Mouse (Mus musculus): ENCODE results near the gene Fbxo46. TPM values are rescaled to one million over a fixed set of nuclear protein-coding genes. Genes with fewer than 3 reads are reported as not detected.

Fbxo46 gene
- polyA plus RNA-seq, 1 experiment from 2014 or later: 8.1 TPM

DNA sequence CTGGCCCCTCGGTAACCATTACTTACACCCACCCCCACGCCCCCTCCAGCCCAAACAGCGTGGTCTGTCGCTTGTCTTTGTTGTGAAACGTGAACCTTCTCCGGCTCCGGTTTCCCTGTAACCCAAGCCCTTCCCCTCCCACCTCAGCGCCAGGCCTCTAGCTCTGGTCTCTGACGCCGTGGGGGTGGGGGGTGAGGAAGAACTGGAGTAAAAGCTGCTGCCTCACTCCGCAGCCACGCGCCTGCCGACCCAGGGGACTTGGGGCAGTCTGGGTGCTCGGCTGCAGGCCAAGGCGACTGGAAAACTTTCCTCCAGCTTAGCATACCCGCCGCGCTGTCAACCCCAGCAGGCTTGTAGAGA, 23.9 kb upstream of the Fbxo46 start:
- WGBS: under 1% methylated on average over 19 of the region's 19 CpGs
- ATAC-seq (replicated peaks; ENCODE audit: low FRiP score, low TSS enrichment, low read depth): 0 out of 2 replicates have a peak, but pooled peaks have one; percentile 2
- Histone ChIP-seq H3K9me3 (ENCODE audit: control insufficient read depth, low read length) (no peaks in the 10 kb centered on the region), H3K27me3 (replicated peaks; ENCODE audit: control insufficient read depth, insufficient read depth, low read length) (no peaks in the 10 kb centered on the region), H3K4me3 (ENCODE audit: low read depth, low read length) (peak overlapping the region; percentile 78), H3K36me3 (ENCODE audit: control insufficient read depth, insufficient read depth, low read length) (peaks cover 18% of the 10 kb centered on the region), H3K9ac (ENCODE audit: low read length) (peak overlapping the region; percentile 81), H3K4me2 (ENCODE audit: low read length) (peak overlapping the region; percentile 91), H3K4me1 (replicated peaks; ENCODE audit: control insufficient read depth, insufficient read depth, low read length) (peaks cover 36% of the 10 kb centered on the region), H3K27ac (ENCODE audit: low read depth) (peak overlapping the region; percentile 96)
- DNase-seq (ENCODE audit: low spot score): peak; percentile 81

DNA sequence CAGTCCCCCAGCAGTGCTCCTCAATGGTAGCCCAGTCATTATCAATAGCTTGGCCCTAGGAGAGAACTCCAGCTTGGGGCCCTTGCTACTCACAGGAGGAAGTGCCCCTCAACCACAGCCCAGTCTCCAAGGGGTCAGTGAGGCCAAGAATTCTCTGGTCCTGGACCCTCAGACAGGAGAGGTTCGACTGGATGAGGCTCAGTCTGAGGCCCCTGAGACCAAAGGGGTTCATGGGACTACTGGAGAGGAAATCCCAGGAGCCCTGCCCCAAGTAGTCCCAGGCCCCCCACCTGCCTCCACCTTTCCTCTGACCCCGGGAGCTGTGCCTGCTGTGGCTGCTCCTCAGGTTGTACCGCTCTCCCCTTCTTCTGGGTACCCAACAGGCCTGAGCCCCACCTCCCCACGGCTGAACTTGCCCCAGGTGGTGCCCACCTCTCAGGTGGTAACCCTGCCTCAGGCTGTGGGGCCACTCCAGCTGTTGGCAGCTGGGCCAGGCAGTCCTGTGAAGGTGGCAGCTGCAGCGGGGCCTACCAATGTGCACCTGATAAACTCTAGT, 23.2 kb upstream of the Fbxo46 start:
- Histone ChIP-seq H3K36me3 (ENCODE audit: control insufficient read depth, insufficient read depth, low read length) (peaks cover 17% of the 10 kb centered on the region), H3K9me3 (ENCODE audit: control insufficient read depth, low read length) (no peaks in the 10 kb centered on the region), H3K4me3 (ENCODE audit: low read depth, low read length) (peak overlapping the region; percentile 78), H3K27ac (ENCODE audit: low read depth) (peak overlapping the region; percentile 96), H3K4me1 (replicated peaks; ENCODE audit: control insufficient read depth, insufficient read depth, low read length) (peaks cover 36% of the 10 kb centered on the region), H3K4me2 (ENCODE audit: low read length) (peak overlapping the region; percentile 91), H3K9ac (ENCODE audit: low read length) (peak overlapping the region; percentile 81), H3K27me3 (replicated peaks; ENCODE audit: control insufficient read depth, insufficient read depth, low read length) (no peaks in the 10 kb centered on the region)
- ATAC-seq (replicated peaks; ENCODE audit: low FRiP score, low TSS enrichment, low read depth): no peak
- WGBS: 53% methylated on average over 5 of the region's 5 CpGs
- no peak for DNase-seq (ENCODE audit: low spot score)

DNA sequence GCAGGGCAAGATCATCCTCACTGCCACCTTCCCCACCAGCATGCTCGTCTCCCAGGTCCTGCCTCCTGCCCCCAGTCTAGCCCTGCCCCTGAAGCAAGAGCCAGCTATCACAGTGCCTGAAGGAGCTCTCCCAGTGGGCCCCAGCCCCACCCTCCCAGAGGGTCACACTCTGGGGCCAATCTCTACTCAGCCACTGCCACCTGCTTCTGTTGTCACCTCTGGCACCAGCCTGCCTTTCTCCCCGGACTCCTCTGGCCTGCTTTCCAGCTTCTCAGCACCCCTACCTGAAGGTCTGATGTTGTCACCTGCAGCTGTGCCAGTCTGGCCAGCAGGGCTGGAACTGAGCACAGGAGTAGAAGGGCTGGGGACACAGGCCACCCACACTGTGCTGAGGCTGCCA, 22.4 kb upstream of the Fbxo46 start:
- H3K27ac ChIP-seq (ENCODE audit: low read depth): no peak overlapping the region
- H3K9me3 ChIP-seq (ENCODE audit: control insufficient read depth, low read length): no peaks in the 10 kb centered on the region
- no peak overlapping the region for H3K4me3 ChIP-seq (ENCODE audit: low read depth, low read length)
- peaks cover 30% of the 10 kb centered on the region for H3K4me1 ChIP-seq (replicated peaks; ENCODE audit: control insufficient read depth, insufficient read depth, low read length)
- no peaks in the 10 kb centered on the region for H3K27me3 ChIP-seq (replicated peaks; ENCODE audit: control insufficient read depth, insufficient read depth, low read length)
- no peak overlapping the region for H3K9ac ChIP-seq (ENCODE audit: low read length)
- H3K36me3 ChIP-seq (ENCODE audit: control insufficient read depth, insufficient read depth, low read length): peaks cover 17% of the 10 kb centered on the region
- H3K4me2 ChIP-seq (ENCODE audit: low read length): no peak overlapping the region
- ATAC-seq (replicated peaks; ENCODE audit: low FRiP score, low TSS enrichment, low read depth) (no peak), DNase-seq (ENCODE audit: low spot score) (no peak)
- 39% methylated on average over 2 of the region's 2 CpGs for WGBS

DNA sequence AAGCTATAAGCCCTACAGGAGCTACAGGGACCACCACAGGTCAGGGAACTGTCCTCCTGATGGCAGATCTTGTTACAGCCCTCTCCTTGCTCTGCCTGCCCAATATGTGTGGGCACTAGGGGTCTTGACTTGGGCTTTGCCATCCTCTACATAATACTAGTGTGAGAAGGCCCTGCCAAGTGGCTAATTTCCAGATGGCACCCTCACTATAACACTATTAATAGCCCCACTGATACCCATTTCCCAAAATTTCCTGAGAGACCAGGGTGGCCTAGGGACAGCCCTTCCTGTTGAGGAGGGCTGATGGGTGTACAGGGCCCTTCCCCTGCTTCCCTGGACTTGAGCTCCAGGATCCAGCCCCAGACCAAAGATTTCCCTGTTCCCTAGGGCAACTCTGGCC, 21.8 kb upstream of the Fbxo46 start:
- Histone ChIP-seq H3K9ac (ENCODE audit: low read length) (no peak overlapping the region), H3K4me3 (ENCODE audit: low read depth, low read length) (no peak overlapping the region), H3K9me3 (ENCODE audit: control insufficient read depth, low read length) (no peaks in the 10 kb centered on the region), H3K4me1 (replicated peaks; ENCODE audit: control insufficient read depth, insufficient read depth, low read length) (peaks cover 23% of the 10 kb centered on the region), H3K4me2 (ENCODE audit: low read length) (no peak overlapping the region), H3K27me3 (replicated peaks; ENCODE audit: control insufficient read depth, insufficient read depth, low read length) (no peaks in the 10 kb centered on the region), H3K27ac (ENCODE audit: low read depth) (no peak overlapping the region), H3K36me3 (ENCODE audit: control insufficient read depth, insufficient read depth, low read length) (peaks cover 17% of the 10 kb centered on the region)
- ATAC-seq (replicated peaks; ENCODE audit: low FRiP score, low TSS enrichment, low read depth): no peak
- no peak for DNase-seq (ENCODE audit: low spot score)

DNA sequence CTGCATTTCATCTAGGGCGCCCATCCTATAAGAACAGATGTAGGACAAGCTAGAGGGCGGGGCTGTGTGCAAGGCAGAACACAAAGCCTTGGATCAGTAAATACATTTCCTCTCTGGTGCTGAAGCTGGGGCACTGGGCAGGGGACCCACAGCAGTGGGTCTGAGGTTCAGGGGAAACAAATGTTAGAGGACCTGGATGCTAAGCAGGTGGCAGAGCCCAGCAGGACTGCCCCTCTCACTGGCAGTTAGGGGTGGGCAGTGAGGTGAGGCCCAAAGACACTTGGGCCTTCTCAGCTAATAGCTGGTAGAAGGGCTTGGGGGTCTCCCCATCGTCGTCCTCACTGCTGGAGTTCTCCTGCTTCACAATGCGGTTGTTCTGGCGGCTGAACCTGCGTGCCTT, 20.8 kb upstream of the Fbxo46 start:
- WGBS: 60% methylated on average over 7 of the region's 7 CpGs
- Histone ChIP-seq H3K36me3 (ENCODE audit: control insufficient read depth, insufficient read depth, low read length) (peaks cover 17% of the 10 kb centered on the region), H3K4me1 (replicated peaks; ENCODE audit: control insufficient read depth, insufficient read depth, low read length) (peaks cover 17% of the 10 kb centered on the region), H3K27ac (ENCODE audit: low read depth) (no peak overlapping the region), H3K27me3 (replicated peaks; ENCODE audit: control insufficient read depth, insufficient read depth, low read length) (no peaks in the 10 kb centered on the region), H3K9ac (ENCODE audit: low read length) (no peak overlapping the region), H3K4me2 (ENCODE audit: low read length) (no peak overlapping the region), H3K9me3 (ENCODE audit: control insufficient read depth, low read length) (no peaks in the 10 kb centered on the region), H3K4me3 (ENCODE audit: low read depth, low read length) (no peak overlapping the region)
- ATAC-seq (replicated peaks; ENCODE audit: low FRiP score, low TSS enrichment, low read depth) (no peak), DNase-seq (ENCODE audit: low spot score) (no peak)

DNA sequence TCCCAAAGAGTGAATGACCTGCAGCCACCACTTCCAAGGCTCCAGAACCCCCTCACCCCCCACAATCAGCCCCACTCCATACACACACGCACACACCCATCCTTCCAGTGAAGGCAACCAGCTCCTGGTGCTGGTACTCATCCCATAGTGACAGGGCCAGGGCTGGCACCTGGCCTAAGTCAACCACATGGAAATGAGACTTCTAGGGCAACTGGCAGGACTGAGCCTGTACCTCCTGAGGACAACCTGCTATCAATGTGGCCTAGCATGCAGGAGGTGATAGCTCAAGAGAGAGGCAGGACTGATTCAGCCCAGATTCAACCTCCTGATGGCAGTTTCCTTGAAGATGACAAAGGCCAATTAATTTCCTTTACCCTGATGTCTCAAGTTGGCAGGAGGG, 19.4 kb upstream of the Fbxo46 start:
- Histone ChIP-seq H3K4me2 (ENCODE audit: low read length) (no peak overlapping the region), H3K4me1 (replicated peaks; ENCODE audit: control insufficient read depth, insufficient read depth, low read length) (peaks cover 17% of the 10 kb centered on the region), H3K36me3 (ENCODE audit: control insufficient read depth, insufficient read depth, low read length) (peaks cover 17% of the 10 kb centered on the region), H3K4me3 (ENCODE audit: low read depth, low read length) (no peak overlapping the region), H3K27ac (ENCODE audit: low read depth) (no peak overlapping the region), H3K9ac (ENCODE audit: low read length) (no peak overlapping the region), H3K27me3 (replicated peaks; ENCODE audit: control insufficient read depth, insufficient read depth, low read length) (no peaks in the 10 kb centered on the region), H3K9me3 (ENCODE audit: control insufficient read depth, low read length) (no peaks in the 10 kb centered on the region)
- WGBS: 74% methylated on average over 1 of the region's 1 CpGs
- DNase-seq (ENCODE audit: low spot score) (no peak), ATAC-seq (replicated peaks; ENCODE audit: low FRiP score, low TSS enrichment, low read depth) (no peak)

DNA sequence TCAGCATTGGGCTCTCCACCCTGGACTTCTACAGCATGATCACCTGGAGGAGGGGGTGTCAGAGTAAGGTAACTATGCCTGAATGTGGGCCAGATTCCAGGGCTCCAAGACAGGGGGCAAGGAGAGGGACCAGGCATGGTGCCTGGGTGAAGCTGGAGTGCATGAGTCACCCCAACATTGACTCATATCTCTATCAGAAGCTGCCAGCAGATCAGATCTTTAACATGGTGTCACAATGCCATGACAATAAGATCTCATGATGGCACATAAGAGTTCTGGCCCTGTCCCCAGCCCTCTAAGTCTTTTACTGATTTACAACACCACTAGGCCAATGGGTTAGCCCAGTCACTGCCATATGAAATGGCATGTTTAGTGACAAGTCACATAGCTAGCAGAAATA, 15.9 kb upstream of the Fbxo46 start:
- H3K27me3 ChIP-seq (replicated peaks; ENCODE audit: control insufficient read depth, insufficient read depth, low read length): no peaks in the 10 kb centered on the region
- H3K4me2 ChIP-seq (ENCODE audit: low read length): no peak overlapping the region
- no peak for DNase-seq (ENCODE audit: low spot score)
- no peaks in the 10 kb centered on the region for H3K36me3 ChIP-seq (ENCODE audit: control insufficient read depth, insufficient read depth, low read length)
- no peak overlapping the region for H3K27ac ChIP-seq (ENCODE audit: low read depth)
- no peak overlapping the region for H3K4me3 ChIP-seq (ENCODE audit: low read depth, low read length)
- no peaks in the 10 kb centered on the region for H3K9me3 ChIP-seq (ENCODE audit: control insufficient read depth, low read length)
- H3K4me1 ChIP-seq (replicated peaks; ENCODE audit: control insufficient read depth, insufficient read depth, low read length): no peaks in the 10 kb centered on the region
- H3K9ac ChIP-seq (ENCODE audit: low read length): no peak overlapping the region
- ATAC-seq (replicated peaks; ENCODE audit: low FRiP score, low TSS enrichment, low read depth): no peak

DNA sequence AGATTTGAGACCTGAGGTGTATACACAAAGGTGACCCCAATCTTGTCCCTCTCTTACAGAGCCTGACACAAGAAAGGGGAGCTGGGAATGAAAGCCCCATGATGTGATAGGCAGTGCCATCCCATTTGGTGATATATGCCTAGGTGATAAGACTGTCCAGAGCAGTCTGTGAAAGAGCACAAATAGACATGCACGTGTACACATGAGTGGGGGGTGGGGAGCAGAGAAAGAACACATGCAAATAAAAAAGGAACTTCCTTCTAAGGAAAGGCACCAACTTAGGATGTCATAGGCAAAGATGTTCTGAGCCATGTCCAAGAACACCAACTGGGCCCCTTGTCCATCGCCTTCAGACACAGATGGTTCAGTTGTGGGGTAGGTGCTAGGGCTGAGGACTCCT, 15.2 kb upstream of the Fbxo46 start:
- H3K4me2 ChIP-seq (ENCODE audit: low read length): no peak overlapping the region
- no peak overlapping the region for H3K4me3 ChIP-seq (ENCODE audit: low read depth, low read length)
- WGBS: 79% methylated on average over 2 of the region's 2 CpGs
- DNase-seq (ENCODE audit: low spot score) (no peak), ATAC-seq (replicated peaks; ENCODE audit: low FRiP score, low TSS enrichment, low read depth) (no peak)
- H3K9ac ChIP-seq (ENCODE audit: low read length): no peak overlapping the region
- no peaks in the 10 kb centered on the region for H3K9me3 ChIP-seq (ENCODE audit: control insufficient read depth, low read length)
- H3K4me1 ChIP-seq (replicated peaks; ENCODE audit: control insufficient read depth, insufficient read depth, low read length): no peaks in the 10 kb centered on the region
- H3K36me3 ChIP-seq (ENCODE audit: control insufficient read depth, insufficient read depth, low read length): no peaks in the 10 kb centered on the region
- no peaks in the 10 kb centered on the region for H3K27me3 ChIP-seq (replicated peaks; ENCODE audit: control insufficient read depth, insufficient read depth, low read length)
- no peak overlapping the region for H3K27ac ChIP-seq (ENCODE audit: low read depth)

DNA sequence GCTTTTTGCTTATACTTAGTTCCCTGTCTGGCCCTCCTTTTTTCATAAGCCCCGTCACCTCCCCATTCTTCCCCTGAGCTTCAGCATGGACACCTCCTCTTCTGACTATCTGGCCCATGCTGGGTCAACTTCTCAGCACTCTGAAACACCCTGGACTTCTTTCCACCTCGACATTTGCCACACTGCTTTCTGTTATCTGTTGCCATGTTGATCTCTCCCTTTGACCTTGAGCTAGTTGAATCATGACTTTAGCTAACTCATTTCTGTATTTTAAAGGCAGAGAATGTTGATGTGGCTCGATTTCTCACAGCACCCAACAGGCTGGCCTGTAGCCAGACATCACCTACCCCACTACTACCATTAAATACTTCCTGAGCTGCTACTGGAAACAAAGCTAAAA, 12.2 kb upstream of the Fbxo46 start:
- no peak overlapping the region for H3K27ac ChIP-seq (ENCODE audit: low read depth)
- 62% methylated on average over 3 of the region's 3 CpGs for WGBS

More for the DNA sequence above, 12.2 kb upstream of the Fbxo46 start:
- Histone ChIP-seq H3K27me3 (replicated peaks; ENCODE audit: control insufficient read depth, insufficient read depth, low read length) (no peaks in the 10 kb centered on the region), H3K4me3 (ENCODE audit: low read depth, low read length) (no peak overlapping the region), H3K9ac (ENCODE audit: low read length) (no peak overlapping the region), H3K36me3 (ENCODE audit: control insufficient read depth, insufficient read depth, low read length) (no peaks in the 10 kb centered on the region), H3K9me3 (ENCODE audit: control insufficient read depth, low read length) (no peaks in the 10 kb centered on the region), H3K4me1 (replicated peaks; ENCODE audit: control insufficient read depth, insufficient read depth, low read length) (no peaks in the 10 kb centered on the region), H3K4me2 (ENCODE audit: low read length) (no peak overlapping the region)
- DNase-seq (ENCODE audit: low spot score) (no peak), ATAC-seq (replicated peaks; ENCODE audit: low FRiP score, low TSS enrichment, low read depth) (no peak)
